25 mouse cellular contexts compared by ENCODE assay signal in the genomic region with DNA sequence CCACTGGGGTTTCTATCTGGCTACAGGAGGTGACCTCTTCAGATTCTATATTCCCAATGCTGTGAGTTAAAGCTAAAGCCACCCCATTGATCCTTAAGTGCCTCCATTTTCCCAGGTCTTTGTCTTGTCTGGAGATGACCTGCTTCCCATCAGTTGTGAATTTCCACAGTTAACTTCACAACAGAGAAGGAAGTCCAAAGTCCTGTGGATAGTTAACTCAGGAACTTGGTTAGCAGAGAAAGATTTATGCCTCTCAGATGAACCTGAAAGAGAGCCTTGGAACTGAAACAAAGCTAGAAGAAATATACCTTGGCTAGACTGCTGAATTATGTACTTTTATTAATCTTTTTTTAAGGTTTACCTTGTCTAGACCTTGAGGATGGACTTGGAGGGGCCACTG.
"Had no signal": no experiment of that assay in that cellular context is flagged by ENCODE, and none has a peak within 500 bp of the region (broad histone marks: within the 10 kb centered on the region; RNA-seq: fewer than 3 reads in every experiment).

No protein-coding gene starts in this region.

- H3K27ac ChIP-seq: heart, embryonic 10.5 days; heart, embryonic 13.5 days; heart, embryonic 15.5 days; hindbrain, embryonic 10.5 days; hindbrain, embryonic 12.5 days; hindbrain, embryonic 13.5 days; hindbrain, embryonic 14.5 days; hindbrain, embryonic 15.5 days; hindbrain, postnatal 0 days; intestine, embryonic 15.5 days; kidney, embryonic 15.5 days; kidney, postnatal 0 days; layer of hippocampus, adult 2 months; left cerebral cortex, adult 2 months had no signal

- H3K4me1 ChIP-seq: heart, embryonic 10.5 days; heart, embryonic 12.5 days; heart, embryonic 13.5 days; heart, embryonic 15.5 days; hindbrain, embryonic 10.5 days; hindbrain, embryonic 12.5 days; hindbrain, embryonic 13.5 days; hindbrain, embryonic 15.5 days; intestine, embryonic 15.5 days; kidney, embryonic 15.5 days had no signal

- H3K4me3 ChIP-seq: heart, embryonic 10.5 days; heart, embryonic 12.5 days; heart, embryonic 13.5 days; heart, embryonic 15.5 days; hindbrain, embryonic 10.5 days; hindbrain, embryonic 12.5 days; hindbrain, embryonic 13.5 days; hindbrain, embryonic 15.5 days; intestine, embryonic 15.5 days; kidney, embryonic 15.5 days; layer of hippocampus, adult 2 months; left cerebral cortex, adult 2 months had no signal

- H3K36me3 ChIP-seq: heart, embryonic 10.5 days; heart, embryonic 12.5 days; heart, embryonic 13.5 days; heart, embryonic 15.5 days; hindbrain, embryonic 10.5 days; hindbrain, embryonic 12.5 days; hindbrain, embryonic 13.5 days; hindbrain, embryonic 15.5 days; intestine, embryonic 15.5 days; kidney, embryonic 15.5 days had no signal

- DNase-seq: heart, postnatal 10 days; heart, postnatal 14 days; heart, postnatal 36 days; heart, postnatal 4 days; kidney, adult 11 months; kidney, postnatal 10 days; kidney, postnatal 14 days; kidney, postnatal 25 days; layer of hippocampus, adult 9-11 months; layer of hippocampus, postnatal 36 days had no signal

- H3K27me3 ChIP-seq: heart, embryonic 12.5 days; heart, embryonic 13.5 days; heart, embryonic 15.5 days; hindbrain, embryonic 12.5 days; hindbrain, embryonic 13.5 days; hindbrain, embryonic 15.5 days; intestine, embryonic 15.5 days; kidney, embryonic 15.5 days had no signal
